Mouse (Mus musculus): ENCODE results near the gene Usp39.

- TF ChIP-seq POLR2A (IDR thresholded peaks at IDR 0.05; ENCODE audit: borderline replicate concordance, low read depth, low read length): no peak
- TF ChIP-seq CTCF (IDR thresholded peaks at IDR 0.05; ENCODE audit: low read depth, low read length): no peak
Observed at GRCm38 (mm10) chr6:72278835-72279234, 66.1 kb downstream of the Usp39 start.
